Mouse (Mus musculus) lung, embryonic 14.5 days (tissue): ENCODE measurements around the gene Otud3. TPM values are rescaled to one million over a fixed set of nuclear protein-coding genes. Genes with fewer than 3 reads are reported as not detected.

ENCODE experiments used
- ATAC-seq: fragments of 200-750 bp; cut with Nextera tagmentation; 2 replicates; pipeline ENCODE4 v1.8.0; 2017; ENCODE audit warnings: mild to moderate bottlenecking, moderate TSS enrichment, moderate library complexity; ENCODE audit not compliant: insufficient read depth
- DNase-seq: peaks from one replicate; pipeline ENCODE4 v3.0.0-alpha.2; 2015
- H3K27ac ChIP-seq: fragments of 300-500 bp; sonication (generic); 2 replicates; pipeline ENCODE4 v1.5.1; 2014; ENCODE audit warnings: low read depth, mild to moderate bottlenecking, moderate library complexity
- H3K27me3 ChIP-seq: fragments of 300-500 bp; sonication (generic); 2 replicates; pipeline ENCODE4 v1.6.1; 2014; ENCODE audit warnings: low read length, control low read depth; ENCODE audit not compliant: insufficient read depth
- H3K36me3 ChIP-seq: fragments of 300-500 bp; sonication (generic); 2 replicates; pipeline ENCODE4 v1.6.1; 2014; ENCODE audit warnings: control low read depth; ENCODE audit not compliant: insufficient read depth
- H3K4me1 ChIP-seq: fragments of 300-500 bp; sonication (generic); 2 replicates; pipeline ENCODE4 v1.6.1; 2014; ENCODE audit warnings: antibody characterized with exemption, control low read depth; ENCODE audit not compliant: insufficient read depth
- H3K4me2 ChIP-seq: fragments of 300-500 bp; sonication (generic); 2 replicates; pipeline ENCODE4 v1.6.1; 2014; ENCODE audit warnings: mild to moderate bottlenecking
- H3K4me3 ChIP-seq: fragments of 300-500 bp; sonication (generic); 2 replicates; pipeline ENCODE4 v1.5.1; 2014; ENCODE audit warnings: low read depth, low read length
- H3K9ac ChIP-seq: fragments of 300-500 bp; sonication (generic); 2 replicates; pipeline ENCODE4 v1.6.1; 2014
- H3K9me3 ChIP-seq: fragments of 300-500 bp; sonication (generic); 2 replicates; pipeline ENCODE4 v1.6.1; 2016; ENCODE audit warnings: low read depth, low read length, control low read depth
- CTCF ChIP-seq: IDR thresholded peaks from 2 replicates; pipeline ENCODE4 v1.5.1; 2016; ENCODE audit warnings: antibody characterized with exemption, low read depth
- WGBS: fragments of 180-500 bp; shearing (Covaris S2); extraction: QIAGEN DNeasy Blood & Tissue Kit; methylation state at CpG from one replicate; pipeline ENCODE4 v1.1.7; 2014; 5-methylcytosine and 5-hydroxymethylcytosine counted together
- polyA plus RNA-seq: library from polyadenylated mRNA; unstranded; fragments of >200 nt; fragmentation: Nextera tagmentation; extraction: Ambion mirVana; gene quantifications from 2 replicates; pipeline ENCODE4 v1.2.1, GENCODE M21; 2014

The Otud3 gene
- 3.0 and 3.2 TPM in 2 replicates for polyA plus RNA-seq

DNA sequence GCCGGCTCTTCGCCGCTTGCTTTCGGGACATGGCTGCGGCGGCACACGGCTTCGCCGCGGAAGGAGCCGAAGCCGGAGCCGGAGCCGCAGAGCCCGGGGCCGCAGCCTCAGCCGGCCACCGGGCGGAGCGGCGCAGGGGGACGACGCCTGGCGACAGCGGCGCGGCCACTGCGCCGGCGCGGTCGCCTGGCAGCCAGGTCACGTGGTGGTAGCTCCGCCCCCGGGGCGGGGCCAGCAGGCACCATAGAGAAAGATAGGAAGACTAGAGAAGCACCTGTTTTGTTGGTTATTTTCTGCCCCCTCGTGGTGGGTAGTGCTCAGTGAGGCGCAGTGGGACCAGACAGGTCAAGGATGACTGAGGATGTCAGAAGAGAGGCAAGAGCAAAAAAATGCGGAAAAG is at the start of gene Otud3:
Gene Otud3, minus strand, starts transcription at position 149 of the 400 bp plus-strand sequence.
- Histone ChIP-seq H3K27ac (no peak within 1 kb of the TSS), H3K36me3 (0 out of 2 replicates have a peak, but pooled peaks cover 4% of the 10 kb centered on the region), H3K4me1 (no peaks in the 10 kb centered on the region), H3K4me3 (peak within 1 kb of the TSS; percentile 89), H3K9ac (peak within 1 kb of the TSS; percentile 77), H3K4me2 (peak within 1 kb of the TSS; percentile 85), H3K27me3 (no peaks in the 10 kb centered on the region), H3K9me3 (no peaks in the 10 kb centered on the region)
- DNase-seq (peak; percentile 97), ATAC-seq (peak; percentile 93)
- under 1% methylated on average over 39 of the region's 39 CpGs for WGBS
- peak; percentile 76 for TF ChIP-seq CTCF

DNA sequence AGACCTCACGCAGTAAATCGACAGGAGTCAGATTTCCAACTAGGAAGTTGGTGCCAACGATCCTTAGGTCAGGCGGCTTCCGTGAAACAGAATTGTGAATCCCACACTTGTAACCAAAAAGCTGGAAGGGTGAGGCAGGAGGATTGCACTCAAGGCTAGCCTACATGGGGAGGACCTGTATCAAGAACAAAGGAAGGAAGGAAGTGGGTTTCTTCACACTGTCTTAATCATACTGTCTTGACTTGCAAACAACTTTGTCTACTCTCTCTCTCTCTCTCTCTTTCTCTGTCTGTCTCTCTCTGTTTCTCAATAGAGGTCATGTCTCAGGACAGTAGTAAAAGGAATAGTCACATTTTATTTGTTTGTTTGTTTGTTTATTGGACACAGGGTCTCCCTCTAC is 49.0 kb upstream of the Otud3 start:
- ATAC-seq (no peak), DNase-seq (no peak)
- no peak overlapping the region for H3K4me3 ChIP-seq
- no peak overlapping the region for H3K4me2 ChIP-seq
- 77% methylated on average over 5 of the region's 5 CpGs for WGBS
- no peaks in the 10 kb centered on the region for H3K27me3 ChIP-seq
- no peaks in the 10 kb centered on the region for H3K36me3 ChIP-seq
- H3K27ac ChIP-seq: no peak overlapping the region
- no peaks in the 10 kb centered on the region for H3K9me3 ChIP-seq
- H3K4me1 ChIP-seq: no peaks in the 10 kb centered on the region
- TF ChIP-seq CTCF: no peak
- H3K9ac ChIP-seq: no peak overlapping the region

GRCm38 (mm10) chr4:138959926-138960325 is 46.2 kb upstream of the Otud3 start:
- H3K4me2 ChIP-seq: no peak overlapping the region
- no peaks in the 10 kb centered on the region for H3K9me3 ChIP-seq
- no peaks in the 10 kb centered on the region for H3K27me3 ChIP-seq
- H3K27ac ChIP-seq: no peak overlapping the region
- no peak overlapping the region for H3K9ac ChIP-seq
- H3K36me3 ChIP-seq: no peaks in the 10 kb centered on the region
- TF ChIP-seq CTCF: no peak
- ATAC-seq (no peak), DNase-seq (no peak)
- no peak overlapping the region for H3K4me3 ChIP-seq
- WGBS: 66% methylated on average over 7 of the region's 7 CpGs
- H3K4me1 ChIP-seq: no peaks in the 10 kb centered on the region

DNA sequence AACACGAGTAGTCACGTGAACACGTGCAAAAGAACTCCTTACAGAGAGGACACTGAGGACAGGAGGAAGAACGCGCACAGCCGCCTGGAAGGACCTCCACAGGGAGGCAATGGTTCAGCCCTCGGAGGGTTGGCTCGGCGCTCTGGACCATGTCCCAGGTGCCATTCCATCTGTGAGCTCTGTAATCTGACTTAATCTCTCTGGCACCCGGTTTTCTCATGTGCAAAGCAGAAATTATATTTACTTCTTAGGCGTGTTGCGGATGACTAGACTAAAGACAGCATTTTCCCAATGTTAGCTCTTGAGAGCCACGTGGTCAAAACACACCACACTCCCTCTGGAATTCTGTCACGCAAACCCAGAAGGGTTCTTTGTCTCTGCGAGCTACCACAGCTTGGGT is 45.4 kb upstream of the Otud3 start:
- no peaks in the 10 kb centered on the region for H3K36me3 ChIP-seq
- no peak overlapping the region for H3K27ac ChIP-seq
- TF ChIP-seq CTCF: no peak
- no peak overlapping the region for H3K9ac ChIP-seq
- H3K4me1 ChIP-seq: no peaks in the 10 kb centered on the region
- no peak overlapping the region for H3K4me3 ChIP-seq
- WGBS: 77% methylated on average over 15 of the region's 15 CpGs
- no peak for DNase-seq
- H3K27me3 ChIP-seq: no peaks in the 10 kb centered on the region
- no peak overlapping the region for H3K4me2 ChIP-seq
- ATAC-seq: no peak
- H3K9me3 ChIP-seq: no peaks in the 10 kb centered on the region

DNA sequence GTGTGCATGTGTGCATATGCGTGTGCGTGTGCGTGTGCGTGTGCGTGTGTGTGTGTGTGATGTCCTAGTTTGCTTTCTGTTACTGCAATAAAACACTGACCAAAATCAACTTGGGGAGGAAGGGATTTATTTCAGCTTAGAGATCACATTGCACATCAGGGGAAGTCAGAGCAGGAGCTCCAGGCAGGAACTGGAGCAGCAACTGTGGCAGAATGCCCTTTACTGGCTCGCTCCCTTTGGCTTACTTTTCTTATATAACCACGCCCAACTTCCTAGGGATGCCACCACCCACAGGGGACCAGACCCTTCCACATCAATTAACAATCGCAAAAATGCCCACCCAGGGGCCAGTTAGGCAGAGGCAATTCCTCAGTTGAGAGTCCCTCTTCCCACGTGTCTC is 44.9 kb upstream of the Otud3 start:
- H3K27ac ChIP-seq: no peak overlapping the region

DNA sequence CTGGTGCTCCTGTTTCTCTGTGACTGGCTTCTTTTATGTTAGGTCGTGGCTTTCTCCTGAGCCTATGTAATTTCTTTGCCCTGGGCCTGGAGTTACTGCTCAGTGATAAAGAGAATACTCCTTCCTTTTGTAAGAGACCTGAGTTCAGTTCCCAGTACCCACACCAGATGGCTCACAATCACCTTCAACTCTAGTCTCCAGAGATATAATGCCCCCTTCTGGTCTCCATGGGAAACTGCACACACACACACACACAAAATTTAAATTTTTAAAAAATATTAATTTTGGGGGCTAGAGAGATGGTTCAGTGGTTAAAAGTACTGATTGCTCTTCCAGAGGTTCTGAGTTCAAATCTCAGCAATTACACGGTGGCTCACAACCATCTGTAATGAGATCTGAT is 34.5 kb upstream of the Otud3 start:
- H3K27ac ChIP-seq: no peak overlapping the region
- ATAC-seq (no peak), DNase-seq (no peak)
- 79% methylated on average over 2 of the region's 2 CpGs for WGBS
- no peaks in the 10 kb centered on the region for H3K36me3 ChIP-seq
- no peak overlapping the region for H3K4me2 ChIP-seq
- no peaks in the 10 kb centered on the region for H3K27me3 ChIP-seq
- no peak overlapping the region for H3K4me3 ChIP-seq
- H3K9ac ChIP-seq: no peak overlapping the region
- H3K4me1 ChIP-seq: no peaks in the 10 kb centered on the region
- TF ChIP-seq CTCF: no peak
- H3K9me3 ChIP-seq: no peaks in the 10 kb centered on the region

More for the DNA sequence above, 44.9 kb upstream of the Otud3 start:
- ATAC-seq (no peak), DNase-seq (no peak)
- Histone ChIP-seq H3K9ac (no peak overlapping the region), H3K4me1 (no peaks in the 10 kb centered on the region), H3K9me3 (no peaks in the 10 kb centered on the region), H3K4me3 (no peak overlapping the region), H3K27me3 (no peaks in the 10 kb centered on the region), H3K4me2 (no peak overlapping the region), H3K36me3 (no peaks in the 10 kb centered on the region)
- no peak for TF ChIP-seq CTCF
- 80% methylated on average over 9 of the region's 9 CpGs for WGBS

DNA sequence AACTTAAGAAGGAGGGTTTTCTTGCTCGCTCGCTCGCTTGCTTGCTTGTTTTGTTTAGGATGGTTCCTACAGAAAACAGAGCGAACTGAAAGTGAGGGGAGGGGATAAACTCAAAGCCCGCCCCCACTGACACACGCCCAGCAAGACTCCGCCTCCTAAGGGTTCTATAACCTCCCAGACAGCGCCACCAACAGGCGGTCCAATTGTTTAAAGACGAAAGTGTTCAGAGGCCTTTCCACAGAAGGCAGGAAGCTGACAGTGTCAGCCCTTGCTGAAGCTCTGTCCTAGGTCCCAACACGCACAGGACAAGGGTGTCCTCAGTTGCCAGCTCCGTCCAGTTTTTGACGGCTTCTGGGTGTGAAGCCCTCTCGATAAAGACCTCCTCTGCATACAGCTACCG is 30.0 kb upstream of the Otud3 start:
- H3K4me1 ChIP-seq: no peaks in the 10 kb centered on the region
- no peak overlapping the region for H3K9ac ChIP-seq
- no peaks in the 10 kb centered on the region for H3K9me3 ChIP-seq
- DNase-seq (peak; percentile 92), ATAC-seq (peak; percentile 35; the same call in 1 of the 2 replicates)
- H3K4me2 ChIP-seq: peak overlapping the region; percentile 32
- no peaks in the 10 kb centered on the region for H3K36me3 ChIP-seq
- no peak overlapping the region for H3K4me3 ChIP-seq
- H3K27me3 ChIP-seq: no peaks in the 10 kb centered on the region
- WGBS: 29% methylated on average over 15 of the region's 15 CpGs
- TF ChIP-seq CTCF: peak; percentile 66
- H3K27ac ChIP-seq: no peak overlapping the region

DNA sequence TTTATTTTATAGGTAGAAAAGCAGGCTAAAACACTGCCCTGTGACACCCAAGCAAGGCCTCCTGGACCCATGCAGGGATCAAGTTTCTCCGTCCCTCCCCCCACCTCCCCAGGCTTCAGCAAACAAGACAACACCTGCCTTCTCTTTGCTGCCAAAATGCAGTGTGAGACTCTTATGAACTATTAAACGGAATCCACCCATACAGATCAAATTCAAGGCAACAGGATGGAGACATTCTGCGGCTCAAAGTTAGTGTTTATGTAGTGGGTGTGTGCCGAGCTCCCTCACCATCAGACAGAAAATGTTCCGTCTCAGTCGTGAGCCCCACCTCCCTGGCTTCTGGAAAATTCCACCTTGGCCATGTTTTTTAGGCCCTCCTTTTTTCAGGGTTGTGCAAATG is 28.2 kb upstream of the Otud3 start:
- ATAC-seq (no peak), DNase-seq (peak; percentile 26)
- H3K4me3 ChIP-seq: no peak overlapping the region
- H3K4me2 ChIP-seq: no peak overlapping the region
- no peaks in the 10 kb centered on the region for H3K9me3 ChIP-seq
- 15% methylated on average over 6 of the region's 6 CpGs for WGBS
- H3K9ac ChIP-seq: no peak overlapping the region
- no peak for TF ChIP-seq CTCF
- peak overlapping the region; percentile 71; the same call in 1 of the 2 replicates for H3K27ac ChIP-seq
- no peaks in the 10 kb centered on the region for H3K27me3 ChIP-seq
- H3K36me3 ChIP-seq: no peaks in the 10 kb centered on the region
- peaks cover 5% of the 10 kb centered on the region; the same call in 1 of the 2 replicates for H3K4me1 ChIP-seq
